Mouse (Mus musculus): Measurements from ENCODE around the gene Srebf1. TPM values are rescaled to one million over a fixed set of nuclear protein-coding genes. Genes with fewer than 3 reads are reported as not detected.
A peak's percentile ranks its signal among the peaks of the same experiment; 100 is the strongest.

Gene Srebf1
- polyA plus RNA-seq, 1 experiment = 89.1 TPM

DNA sequence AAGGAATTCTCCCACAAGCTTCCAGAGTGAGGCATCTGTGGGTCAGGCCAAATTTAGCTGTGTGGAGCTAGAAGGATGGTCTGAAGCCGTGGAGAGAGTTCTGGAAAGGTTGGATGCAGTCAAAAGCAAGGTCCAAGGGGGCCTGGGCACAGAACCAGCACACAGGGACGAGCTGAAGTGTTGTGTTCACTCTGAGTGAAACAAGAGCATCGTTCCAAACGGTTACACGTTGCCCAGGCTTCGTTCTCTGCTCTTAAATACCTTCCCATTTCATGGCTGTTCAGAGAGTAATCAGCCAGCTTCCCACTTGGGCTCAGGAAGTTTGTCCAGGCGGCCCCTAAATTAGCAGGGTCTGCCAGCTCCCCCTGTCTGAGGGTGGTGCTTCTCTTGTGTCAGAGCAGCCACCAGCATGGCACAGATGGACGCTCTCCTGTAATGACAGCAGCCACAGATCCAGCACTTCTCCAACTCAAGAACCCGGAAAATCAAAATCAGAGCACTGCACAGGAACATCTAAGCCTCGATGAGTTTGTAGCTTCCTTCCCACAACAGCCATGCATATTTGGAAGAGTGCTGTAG, 48.7 kb downstream of the Srebf1 start:
- no peak for TF ChIP-seq POLR2A (IDR thresholded peaks at IDR 0.05; ENCODE audit: low read depth, low read length)
- no peak for TF ChIP-seq CTCF (conservative IDR thresholded peaks at IDR 0.05; ENCODE audit: insufficient read depth, insufficient read length, low read depth, low read length)
- H3K36me3 ChIP-seq (ENCODE audit: control insufficient read depth, insufficient read depth, low read length) = no peaks in the 10 kb centered on the region
- H3K4me3 ChIP-seq (ENCODE audit: insufficient read depth, low read depth, low read length) = no peak overlapping the region
- no peaks in the 10 kb centered on the region for H3K27me3 ChIP-seq (replicated peaks; ENCODE audit: control insufficient read depth, insufficient read depth, low read length)
- no peak for DNase-seq
- no peak overlapping the region for H3K27ac ChIP-seq (ENCODE audit: insufficient read depth, low read depth, low read length)
- H3K4me1 ChIP-seq (ENCODE audit: control insufficient read depth, insufficient read depth, low read length) = peaks cover 21% of the 10 kb centered on the region
- WGBS = 71% methylated on average over 10 of the region's 10 CpGs

DNA sequence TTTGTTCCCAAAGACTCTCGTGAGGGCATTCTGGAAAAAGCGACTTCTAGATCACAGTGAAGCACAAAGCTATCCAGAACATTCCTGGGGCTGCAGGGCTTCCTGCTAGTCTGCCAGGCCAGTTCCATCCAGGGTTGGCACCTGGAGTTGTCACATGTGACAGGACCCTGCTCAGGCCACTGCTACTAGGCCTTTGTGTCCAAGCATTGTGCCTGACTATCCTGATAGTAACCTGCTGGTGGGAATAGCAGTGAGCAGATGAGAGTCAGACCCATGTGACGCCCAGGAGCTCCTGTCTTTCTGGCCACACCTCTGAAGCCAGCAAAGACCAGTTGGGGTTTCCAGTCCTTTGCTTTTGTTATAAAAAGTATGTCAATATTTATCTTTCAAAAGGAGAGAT, 50.3 kb downstream of the Srebf1 start:
- Histone ChIP-seq H3K27ac (ENCODE audit: insufficient read depth, low read depth, low read length) (no peak overlapping the region), H3K4me1 (ENCODE audit: control insufficient read depth, insufficient read depth, low read length) (peaks cover 19% of the 10 kb centered on the region), H3K27me3 (replicated peaks; ENCODE audit: control insufficient read depth, insufficient read depth, low read length) (no peaks in the 10 kb centered on the region), H3K36me3 (ENCODE audit: control insufficient read depth, insufficient read depth, low read length) (no peaks in the 10 kb centered on the region), H3K4me3 (ENCODE audit: insufficient read depth, low read depth, low read length) (no peak overlapping the region)
- no peak for DNase-seq
- TF ChIP-seq POLR2A (IDR thresholded peaks at IDR 0.05; ENCODE audit: low read depth, low read length) (no peak), CTCF (conservative IDR thresholded peaks at IDR 0.05; ENCODE audit: insufficient read depth, insufficient read length, low read depth, low read length) (no peak)
- 80% methylated on average over 3 of the region's 3 CpGs for WGBS

DNA sequence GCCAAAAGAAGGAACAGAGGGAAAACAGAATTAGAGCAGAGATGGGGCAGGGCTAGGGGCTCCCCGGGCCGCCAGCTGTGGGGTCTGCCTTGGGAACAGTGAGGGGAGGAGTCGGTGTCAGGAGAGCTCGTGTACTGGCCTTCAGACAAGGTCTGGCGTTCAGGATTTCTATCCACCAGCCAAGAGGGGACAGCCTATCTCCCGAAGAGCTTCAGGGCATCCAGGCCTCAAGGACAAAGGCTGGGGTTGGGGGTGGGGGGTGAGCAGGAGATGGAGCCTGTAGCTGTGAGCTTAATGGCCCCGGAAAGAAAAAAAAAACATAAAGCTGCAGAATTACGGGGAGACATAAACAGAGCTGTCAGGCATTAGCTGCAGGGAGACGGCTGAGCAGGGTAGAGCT, 53.6 kb downstream of the Srebf1 start:
- no peak for DNase-seq
- peaks cover 14% of the 10 kb centered on the region for H3K4me1 ChIP-seq (ENCODE audit: control insufficient read depth, insufficient read depth, low read length)
- H3K27ac ChIP-seq (ENCODE audit: insufficient read depth, low read depth, low read length) = no peak overlapping the region
- no peak overlapping the region for H3K4me3 ChIP-seq (ENCODE audit: insufficient read depth, low read depth, low read length)
- H3K36me3 ChIP-seq (ENCODE audit: control insufficient read depth, insufficient read depth, low read length) = no peaks in the 10 kb centered on the region
- TF ChIP-seq CTCF (conservative IDR thresholded peaks at IDR 0.05; ENCODE audit: insufficient read depth, insufficient read length, low read depth, low read length) = no peak
- TF ChIP-seq POLR2A (IDR thresholded peaks at IDR 0.05; ENCODE audit: low read depth, low read length) = no peak
- H3K27me3 ChIP-seq (replicated peaks; ENCODE audit: control insufficient read depth, insufficient read depth, low read length) = no peaks in the 10 kb centered on the region
- WGBS = 51% methylated on average over 9 of the region's 9 CpGs

DNA sequence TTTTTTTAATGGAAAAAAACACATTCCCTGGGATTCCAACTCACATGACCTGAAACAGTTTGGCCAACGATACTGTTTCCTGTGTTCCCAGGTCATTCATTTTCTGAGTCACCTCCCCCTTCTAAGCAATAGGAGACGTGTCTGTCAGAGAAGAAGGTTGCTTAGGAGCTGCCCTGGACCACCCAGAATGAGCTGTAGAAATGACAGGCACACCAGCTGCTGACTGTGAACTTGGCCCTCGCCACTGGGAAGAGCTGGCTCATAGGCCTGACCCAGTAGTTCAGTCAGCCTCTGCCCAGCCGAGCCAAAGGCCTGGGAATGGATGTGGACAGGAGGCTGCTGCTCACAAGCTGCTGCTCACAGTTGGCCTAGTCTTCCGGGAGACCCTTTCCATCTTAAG, 57.3 kb downstream of the Srebf1 start:
- 50% methylated on average over 5 of the region's 5 CpGs for WGBS
- Histone ChIP-seq H3K27ac (ENCODE audit: insufficient read depth, low read depth, low read length) (no peak overlapping the region; the same call in 1 of the 2 replicates), H3K4me1 (ENCODE audit: control insufficient read depth, insufficient read depth, low read length) (no peaks in the 10 kb centered on the region), H3K36me3 (ENCODE audit: control insufficient read depth, insufficient read depth, low read length) (no peaks in the 10 kb centered on the region), H3K4me3 (ENCODE audit: insufficient read depth, low read depth, low read length) (no peak overlapping the region), H3K27me3 (replicated peaks; ENCODE audit: control insufficient read depth, insufficient read depth, low read length) (no peaks in the 10 kb centered on the region)
- DNase-seq = peak; percentile 65
- no peak for TF ChIP-seq POLR2A (IDR thresholded peaks at IDR 0.05; ENCODE audit: low read depth, low read length)
- no peak for TF ChIP-seq CTCF (conservative IDR thresholded peaks at IDR 0.05; ENCODE audit: insufficient read depth, insufficient read length, low read depth, low read length)

DNA sequence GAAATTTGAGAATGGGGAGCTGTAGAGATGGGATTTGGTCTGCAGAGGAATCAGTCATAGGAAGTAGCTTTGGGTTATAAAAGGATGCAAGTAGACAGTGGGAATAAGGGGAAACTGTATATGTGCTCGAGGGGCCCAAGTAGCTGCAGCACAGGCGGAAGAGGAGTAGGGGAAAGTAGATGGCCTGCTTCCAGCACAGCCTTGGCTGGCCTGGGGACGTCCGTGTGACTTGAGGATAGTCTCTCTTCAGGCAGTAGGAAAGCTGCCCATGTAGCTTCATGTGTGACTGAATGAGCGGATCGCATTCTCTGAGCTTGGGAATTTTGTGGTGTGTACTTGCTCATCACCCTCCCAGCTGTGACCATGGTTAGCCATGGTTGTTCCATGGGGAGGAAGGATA, 57.9 kb downstream of the Srebf1 start:
- H3K27me3 ChIP-seq (replicated peaks; ENCODE audit: control insufficient read depth, insufficient read depth, low read length) = no peaks in the 10 kb centered on the region
- H3K27ac ChIP-seq (ENCODE audit: insufficient read depth, low read depth, low read length) = no peak overlapping the region; the same call in 1 of the 2 replicates
- H3K4me1 ChIP-seq (ENCODE audit: control insufficient read depth, insufficient read depth, low read length) = no peaks in the 10 kb centered on the region
- 62% methylated on average over 6 of the region's 6 CpGs for WGBS
- no peak for DNase-seq
- H3K36me3 ChIP-seq (ENCODE audit: control insufficient read depth, insufficient read depth, low read length) = no peaks in the 10 kb centered on the region
- no peak for TF ChIP-seq POLR2A (IDR thresholded peaks at IDR 0.05; ENCODE audit: low read depth, low read length)
- TF ChIP-seq CTCF (conservative IDR thresholded peaks at IDR 0.05; ENCODE audit: insufficient read depth, insufficient read length, low read depth, low read length) = no peak
- H3K4me3 ChIP-seq (ENCODE audit: insufficient read depth, low read depth, low read length) = no peak overlapping the region

DNA sequence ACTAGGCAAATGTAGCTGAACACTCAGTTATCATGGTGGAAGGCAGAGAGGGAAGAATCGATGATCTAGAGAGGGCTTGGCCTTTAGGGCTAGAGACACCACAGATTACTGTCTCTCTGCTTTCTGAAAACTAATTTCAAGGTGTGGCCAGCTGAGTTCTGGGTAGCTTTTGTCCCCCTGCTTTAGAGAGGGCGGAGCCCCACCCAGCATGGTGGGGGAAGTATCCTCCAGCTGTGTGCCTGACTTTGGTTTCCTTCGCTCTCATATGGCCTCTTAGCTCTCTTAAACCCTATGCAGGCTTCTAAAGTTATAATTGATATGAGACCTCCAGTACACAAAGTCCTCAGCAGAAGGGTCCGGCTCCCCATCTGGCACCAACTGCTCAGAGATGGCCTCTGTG, 59.0 kb downstream of the Srebf1 start:
- Histone ChIP-seq H3K36me3 (ENCODE audit: control insufficient read depth, insufficient read depth, low read length) (no peaks in the 10 kb centered on the region), H3K4me1 (ENCODE audit: control insufficient read depth, insufficient read depth, low read length) (no peaks in the 10 kb centered on the region), H3K27me3 (replicated peaks; ENCODE audit: control insufficient read depth, insufficient read depth, low read length) (no peaks in the 10 kb centered on the region), H3K4me3 (ENCODE audit: insufficient read depth, low read depth, low read length) (no peak overlapping the region), H3K27ac (ENCODE audit: insufficient read depth, low read depth, low read length) (no peak overlapping the region)
- TF ChIP-seq POLR2A (IDR thresholded peaks at IDR 0.05; ENCODE audit: low read depth, low read length) (no peak), CTCF (conservative IDR thresholded peaks at IDR 0.05; ENCODE audit: insufficient read depth, insufficient read length, low read depth, low read length) (no peak)
- no peak for DNase-seq
- WGBS = 92% methylated on average over 4 of the region's 4 CpGs

DNA sequence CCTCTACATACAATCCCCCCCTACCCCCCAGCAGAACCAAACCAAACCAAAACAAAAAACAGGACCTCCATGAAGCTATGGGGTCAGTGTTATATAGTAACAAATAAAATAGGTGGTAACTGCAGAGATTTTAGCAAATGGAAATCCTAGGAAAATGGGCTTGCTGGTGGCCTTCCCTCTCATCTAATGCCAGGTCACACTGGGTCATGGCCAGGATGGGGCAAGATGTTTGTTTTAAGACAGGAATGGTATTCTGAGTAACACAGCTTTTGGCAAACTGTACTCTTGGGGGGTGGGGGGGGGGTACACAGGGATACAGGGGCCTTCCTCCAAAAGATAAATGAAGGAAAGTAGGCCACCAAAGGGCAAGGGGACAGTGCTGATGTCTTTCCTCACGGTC, 59.8 kb downstream of the Srebf1 start:
- no peak overlapping the region for H3K4me3 ChIP-seq (ENCODE audit: insufficient read depth, low read depth, low read length)
- 68% methylated on average over 1 of the region's 1 CpGs for WGBS
- no peaks in the 10 kb centered on the region for H3K27me3 ChIP-seq (replicated peaks; ENCODE audit: control insufficient read depth, insufficient read depth, low read length)
- DNase-seq = no peak
- no peaks in the 10 kb centered on the region for H3K4me1 ChIP-seq (ENCODE audit: control insufficient read depth, insufficient read depth, low read length)
- no peaks in the 10 kb centered on the region for H3K36me3 ChIP-seq (ENCODE audit: control insufficient read depth, insufficient read depth, low read length)
- H3K27ac ChIP-seq (ENCODE audit: insufficient read depth, low read depth, low read length) = no peak overlapping the region
- no peak for TF ChIP-seq POLR2A (IDR thresholded peaks at IDR 0.05; ENCODE audit: low read depth, low read length)
- no peak for TF ChIP-seq CTCF (conservative IDR thresholded peaks at IDR 0.05; ENCODE audit: insufficient read depth, insufficient read length, low read depth, low read length)
